Mouse (Mus musculus) frontal cortex, adult 2 months (tissue): Measurements from ENCODE around the gene Zfp385a. TPM values are rescaled to one million over a fixed set of nuclear protein-coding genes. Genes with fewer than 3 reads are reported as not detected.

Experiments used
- DNase-seq, 2 experiments: peaks; one replicate each; pipeline ENCODE4 v3.0.0; 2022; ENCODE audit warnings: low spot score in 1 of 2; ENCODE audit errors: extremely low spot score in 1 of 2
- polyA plus RNA-seq: library from polyadenylated mRNA; depleted of rRNA; stranded (reverse); fragments of >200 nt; gene quantifications from 2 replicates; pipeline ENCODE4 v1.2.3, GENCODE M21; 2012

Zfp385a gene
- polyA plus RNA-seq, 1 experiment: 46.5 TPM

- DNase-seq: no peak
These were observed 530 bp downstream of the Zfp385a start for GRCm38 (mm10) chr15:103339166-103339960.

GRCm38 (mm10) chr15:103338829-103339165, 1.1 kb downstream of the Zfp385a start:
- DNase-seq: no peak

DNA sequence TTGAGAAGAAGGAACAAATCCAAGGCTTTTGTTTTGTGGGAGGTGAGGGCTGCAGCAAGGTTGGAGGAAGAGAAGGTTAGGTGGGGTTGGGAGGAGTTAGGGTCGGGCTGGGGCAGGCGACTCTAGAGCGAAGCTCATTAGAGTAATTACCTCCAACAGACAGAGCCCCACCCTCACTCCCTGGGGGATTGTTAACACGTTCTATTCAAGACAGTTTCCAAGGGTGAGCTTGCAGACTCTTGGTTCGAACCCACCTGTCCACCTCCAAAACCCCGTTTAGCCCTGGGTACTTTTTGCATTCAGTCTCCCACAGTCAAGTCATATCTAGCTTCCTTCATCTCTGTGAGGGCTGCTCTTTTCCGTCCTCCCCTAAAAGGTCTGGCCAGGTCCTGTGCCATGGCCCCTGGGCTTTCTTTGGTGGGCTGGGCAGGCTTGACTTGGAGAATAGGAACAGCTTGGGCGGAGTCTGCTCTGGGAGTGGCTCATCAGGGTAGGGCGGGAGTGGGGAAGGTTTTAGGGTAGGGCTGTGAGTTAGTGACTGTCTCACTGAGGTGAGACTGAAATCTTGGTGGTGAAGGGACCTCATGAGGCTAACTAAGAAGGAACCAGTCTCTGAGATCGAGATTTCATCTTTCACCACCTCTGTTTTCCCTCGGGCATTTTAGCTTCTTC, 2.8 kb downstream of the Zfp385a start:
- no peak for DNase-seq

DNA sequence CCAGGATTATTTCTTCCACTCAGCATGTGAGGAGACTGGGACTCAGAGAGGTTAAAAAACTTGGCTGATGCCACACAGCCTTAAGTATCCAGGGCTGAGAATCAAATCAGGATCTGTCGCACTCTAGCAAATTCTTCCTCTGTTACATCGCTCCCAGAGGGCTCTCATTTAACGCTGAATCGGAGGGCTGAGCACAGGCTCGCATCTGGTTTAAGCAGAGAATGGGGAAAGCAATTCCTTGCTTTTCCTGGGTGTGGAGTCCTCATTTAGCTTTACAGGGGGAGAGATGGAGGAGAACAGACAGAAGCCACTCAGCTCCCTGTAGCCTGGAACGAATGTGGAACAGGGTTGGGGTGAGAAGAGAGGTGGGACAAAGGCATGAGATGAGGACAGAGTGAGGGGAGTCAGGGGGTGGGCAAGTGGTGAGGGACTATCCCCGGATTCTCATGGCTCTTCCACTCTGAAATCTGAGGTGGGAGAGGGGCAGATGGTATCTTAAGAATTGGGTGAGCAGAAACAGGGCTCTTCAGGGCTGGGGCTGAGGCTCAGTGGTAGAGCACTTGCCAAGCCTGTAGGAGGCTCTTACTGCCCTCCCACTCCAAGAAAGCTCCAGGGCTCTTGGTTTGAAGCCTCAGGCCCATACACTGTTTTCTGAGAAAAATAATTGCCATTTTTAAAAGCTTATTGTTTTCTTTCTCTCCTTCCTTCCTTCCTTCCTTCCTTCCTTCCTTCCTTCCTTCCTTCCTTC, 4.2 kb downstream of the Zfp385a start:
- no peak for DNase-seq

DNA sequence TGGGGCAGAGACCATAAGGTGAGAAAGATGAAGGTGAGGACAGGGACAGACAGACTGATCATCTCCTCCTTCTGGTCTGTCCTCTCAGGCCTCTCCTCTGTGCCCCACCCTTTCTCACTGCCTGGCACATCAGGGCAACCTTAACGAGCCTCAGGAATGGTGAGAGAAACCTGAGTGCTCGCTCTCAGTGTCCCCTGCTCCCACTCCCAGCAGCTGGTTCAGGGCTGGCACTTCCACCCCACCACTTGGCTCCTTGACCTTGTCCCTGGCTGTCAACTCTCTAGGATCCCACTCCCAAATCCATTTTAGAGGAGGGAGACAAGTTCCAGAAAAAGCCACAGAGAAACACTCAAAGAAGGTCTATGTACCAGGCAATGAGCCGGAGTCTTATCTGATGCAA, 4.9 kb downstream of the Zfp385a start:
- DNase-seq: no peak

GRCm38 (mm10) chr15:103334194-103334593, 5.7 kb downstream of the Zfp385a start:
- DNase-seq: no peak

DNA sequence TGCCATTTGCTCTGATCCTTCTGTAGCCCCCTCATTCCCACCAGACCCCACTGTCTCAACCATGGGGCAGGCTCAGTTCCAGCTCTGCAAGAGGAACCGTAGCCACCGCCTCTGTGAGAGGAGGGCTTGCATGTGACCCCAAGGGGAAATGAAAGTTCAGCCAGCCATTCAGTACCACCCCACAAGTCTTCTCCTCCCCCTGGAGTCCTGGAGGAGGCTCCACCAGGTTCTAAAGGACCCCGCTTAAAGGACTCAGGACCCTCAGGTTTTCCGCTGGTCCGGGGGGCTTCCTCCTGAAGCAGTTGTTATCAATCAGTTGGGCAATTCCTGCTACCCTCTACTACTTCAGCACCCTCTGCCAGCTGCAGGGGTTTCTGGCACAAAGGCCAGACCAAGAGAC, 6.2 kb downstream of the Zfp385a start:
- DNase-seq: no peak

DNA sequence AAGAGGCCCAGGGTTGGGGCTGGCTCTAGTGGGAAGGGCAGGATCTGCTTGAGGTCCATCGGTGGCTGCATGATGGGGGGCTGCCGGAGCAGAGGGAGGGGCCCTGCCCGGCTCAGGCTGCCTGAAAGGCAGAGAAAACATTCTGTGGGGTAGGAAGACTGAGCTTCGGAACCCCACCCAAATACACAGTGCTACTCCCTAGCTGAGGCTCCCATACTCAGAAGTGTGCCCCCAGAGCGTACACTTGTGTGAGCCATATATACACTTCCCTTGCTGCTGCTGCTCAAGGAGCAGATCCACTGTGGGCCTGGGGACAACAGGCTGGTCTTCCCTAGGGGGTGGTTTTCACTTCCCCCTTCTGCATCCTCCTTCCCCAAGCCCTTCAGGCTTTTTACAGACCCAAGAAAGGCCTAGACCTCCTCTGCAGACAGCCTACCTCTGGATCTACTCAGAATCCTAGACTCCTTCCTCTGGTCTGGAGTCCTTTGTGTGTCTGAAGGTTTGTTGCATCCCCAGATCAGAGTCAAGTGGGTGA, 6.7 kb downstream of the Zfp385a start:
- no peak for DNase-seq

DNA sequence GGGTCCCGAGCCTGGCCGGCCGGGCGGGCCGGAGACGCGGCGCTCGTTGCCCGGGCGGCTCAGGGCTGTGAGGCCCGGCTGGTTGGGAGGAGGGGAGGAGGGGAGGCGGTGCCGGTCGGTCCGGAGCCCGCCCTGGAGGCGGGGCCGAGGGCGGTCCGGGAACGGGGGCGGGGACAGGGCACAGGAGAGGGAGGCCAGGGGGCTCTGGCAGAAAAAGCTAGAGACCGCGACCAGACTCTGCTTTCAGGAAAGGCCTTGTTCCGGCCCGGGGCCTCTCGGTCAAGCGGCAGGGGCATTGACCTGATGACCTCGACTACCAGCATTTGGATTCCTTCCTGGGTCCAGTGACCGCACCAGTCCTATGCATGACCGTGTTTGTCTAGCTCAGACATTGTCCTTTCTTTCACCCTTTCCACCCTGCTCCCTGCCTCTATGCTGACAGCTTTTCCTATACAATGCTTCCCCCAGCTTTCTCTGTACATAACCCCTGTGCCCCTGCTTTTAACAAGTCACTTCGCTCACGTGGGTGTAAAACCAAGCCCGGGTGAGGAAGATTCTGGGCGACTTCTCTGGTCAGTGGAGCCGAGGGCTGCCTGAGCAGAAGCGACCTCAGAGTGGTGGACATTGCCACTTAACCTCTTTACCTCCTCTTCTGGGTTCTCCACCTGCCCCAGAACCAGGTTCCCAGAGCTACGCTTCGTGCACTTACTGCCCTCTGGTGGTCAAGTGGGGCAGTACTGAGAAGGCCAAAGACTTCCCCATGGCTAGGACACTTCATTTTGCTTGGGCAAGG, 16.2 kb downstream of the Zfp385a start:
- peak in 1 of 2 experiments; percentile 81 for DNase-seq

- no peak for DNase-seq
These were observed 16.8 kb downstream of the Zfp385a start for GRCm38 (mm10) chr15:103323070-103323454.

DNA sequence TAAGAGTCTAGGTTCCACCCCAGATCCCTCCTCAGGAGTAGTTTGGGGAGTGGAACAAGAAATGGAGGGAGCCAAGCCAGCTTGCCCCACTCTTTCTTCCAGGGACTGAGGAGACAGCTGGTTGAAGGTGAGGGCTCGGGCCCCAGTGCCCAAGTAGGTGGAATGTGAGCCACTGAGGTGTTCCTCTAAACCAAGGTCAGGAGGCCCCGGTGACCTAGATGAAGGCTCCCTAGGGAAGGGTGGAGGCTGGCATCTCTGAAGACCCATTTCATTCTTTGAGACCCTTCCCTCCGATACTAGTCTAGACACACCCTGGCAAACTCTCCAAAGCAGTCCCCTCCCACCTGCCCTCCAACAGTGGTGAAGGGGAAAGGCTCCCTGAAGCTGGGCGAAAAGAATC, 17.5 kb downstream of the Zfp385a start:
- DNase-seq: no peak

DNA sequence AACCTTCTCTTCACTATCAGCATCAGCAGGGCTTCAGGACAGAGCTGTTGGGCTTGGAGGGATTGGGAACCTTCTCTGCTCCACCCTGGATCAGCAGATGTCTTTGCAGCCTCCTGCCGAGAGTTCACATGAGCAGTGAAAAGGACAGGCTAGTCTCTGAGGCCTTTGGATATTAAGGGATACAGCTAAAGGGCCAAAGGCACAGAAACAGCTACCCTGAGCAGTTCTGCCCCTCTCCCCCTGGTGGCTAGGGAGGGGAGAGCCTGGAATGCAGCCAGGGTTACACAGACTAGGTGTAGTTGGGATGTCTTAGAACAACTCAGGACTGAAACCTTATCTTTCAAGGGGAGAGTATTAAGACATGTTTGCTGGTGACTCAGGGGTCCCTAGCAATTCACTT, 18.8 kb downstream of the Zfp385a start:
- no peak for DNase-seq

- no peak for DNase-seq
These were observed 21.6 kb downstream of the Zfp385a start for GRCm38 (mm10) chr15:103318201-103318816.

- no peak for DNase-seq
These were observed 22.2 kb downstream of the Zfp385a start for GRCm38 (mm10) chr15:103317731-103318130.

GRCm38 (mm10) chr15:103317120-103317519, 22.8 kb downstream of the Zfp385a start:
- DNase-seq: no peak

- no peak for DNase-seq
These were observed 23.7 kb downstream of the Zfp385a start for GRCm38 (mm10) chr15:103315979-103316776.

- peak in 1 of 2 experiments; percentile 63 for DNase-seq
These were observed 24.8 kb downstream of the Zfp385a start for GRCm38 (mm10) chr15:103315011-103315502.

GRCm38 (mm10) chr15:103314181-103314580, 25.7 kb downstream of the Zfp385a start:
- no peak for DNase-seq

DNA sequence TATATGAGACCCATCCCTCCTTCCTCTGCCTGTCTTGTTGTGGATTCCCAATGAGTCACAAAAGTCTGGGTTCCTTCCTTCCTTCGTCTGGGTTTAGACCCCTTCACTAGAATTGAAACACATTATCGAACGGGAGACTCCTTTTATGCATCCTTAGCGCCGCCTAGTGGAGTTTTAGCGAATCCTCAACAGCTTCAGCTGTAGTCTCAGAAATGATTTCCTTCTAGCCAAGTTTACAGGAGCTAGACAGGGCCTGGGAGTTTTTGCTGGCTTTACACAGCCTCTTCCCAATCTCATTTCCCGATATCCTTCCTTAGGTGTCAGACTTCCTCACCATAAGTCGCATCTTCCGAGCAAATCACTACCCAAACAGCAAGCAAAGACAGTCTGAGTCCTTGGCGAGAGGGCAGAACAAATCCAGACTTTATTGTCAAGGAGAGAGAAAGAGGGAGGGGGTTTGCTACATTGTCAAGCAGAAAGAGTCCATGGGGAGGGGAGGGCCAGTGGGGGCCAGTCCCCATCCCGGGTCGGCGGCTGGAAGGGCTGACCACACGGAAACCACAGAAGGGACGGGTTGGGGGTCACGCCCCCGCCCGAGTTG, 26.3 kb downstream of the Zfp385a start:
- peak in 1 of 2 experiments; percentile 85 for DNase-seq
